Mouse (Mus musculus) liver, embryonic 11.5 days (tissue): ENCODE measurements around the gene Dkkl1. TPM values are rescaled to one million over a fixed set of nuclear protein-coding genes. Genes with fewer than 3 reads are reported as not detected.
A peak's percentile ranks its signal among the peaks of the same experiment; 100 is the strongest.

ENCODE experiments used
- ATAC-seq: fragments of 200-750 bp; cut with Nextera tagmentation; replicated peaks from 2 replicates; pipeline ENCODE4 v1.8.0; 2017; ENCODE audit warnings: moderate number of reproducible peaks, mild to moderate bottlenecking, moderate TSS enrichment, moderate library complexity; ENCODE audit not compliant: low FRiP score
- DNase-seq: peaks from one replicate; pipeline ENCODE4 v3.0.0-alpha.2; 2017; ENCODE audit warnings: low spot score
- H3K27ac ChIP-seq: fragments of 300-500 bp; sonication (generic); 2 replicates; pipeline ENCODE4 v1.5.1; 2014; ENCODE audit warnings: mild to moderate bottlenecking, low read depth, low read length, control low read depth
- H3K27me3 ChIP-seq: fragments of 300-500 bp; sonication (generic); replicated peaks from 2 replicates; pipeline ENCODE4 v1.6.1; 2014; ENCODE audit warnings: low read length, mixed read lengths; ENCODE audit not compliant: control insufficient read depth, insufficient read depth
- H3K36me3 ChIP-seq: fragments of 300-500 bp; sonication (generic); 2 replicates; pipeline ENCODE4 v1.6.1; 2014; ENCODE audit warnings: mild to moderate bottlenecking, low read length, moderate library complexity, mixed read lengths; ENCODE audit not compliant: control insufficient read depth, insufficient read depth
- H3K4me1 ChIP-seq: fragments of 300-500 bp; sonication (generic); replicated peaks from 2 replicates; pipeline ENCODE4 v1.6.1; 2014; ENCODE audit warnings: low read length, mixed read lengths; ENCODE audit not compliant: control insufficient read depth, insufficient read depth
- H3K4me2 ChIP-seq: fragments of 300-500 bp; sonication (generic); 2 replicates; pipeline ENCODE4 v1.6.1; 2014; ENCODE audit warnings: mild to moderate bottlenecking, control low read depth, moderate library complexity
- H3K4me3 ChIP-seq: fragments of 300-500 bp; sonication (generic); 2 replicates; pipeline ENCODE4 v1.5.1; 2014; ENCODE audit warnings: low read depth, low read length, control low read depth
- H3K9ac ChIP-seq: fragments of 300-500 bp; sonication (generic); 2 replicates; pipeline ENCODE4 v1.6.1; 2014; ENCODE audit warnings: low read depth, low read length, control low read depth
- H3K9me3 ChIP-seq: fragments of 300-500 bp; sonication (generic); 2 replicates; pipeline ENCODE4 v1.6.1; 2016; ENCODE audit warnings: low read length, inconsistent platforms, mixed read lengths; ENCODE audit not compliant: control insufficient read depth
- WGBS: fragments of 180-500 bp; shearing (Covaris S2); extraction: QIAGEN DNeasy Blood & Tissue Kit; methylation state at CpG from one replicate; pipeline ENCODE4 v1.1.7; 2014; 5-methylcytosine and 5-hydroxymethylcytosine counted together
- microRNA-seq: library from miRNA; unstranded; fragments of <30 nt; microRNA quantifications from one replicate; pipeline ENCODE4, GENCODE M21; 2017; ENCODE audit warnings: borderline number of aligned reads
- polyA plus RNA-seq: library from polyadenylated mRNA; unstranded; fragments of >200 nt; fragmentation: Nextera tagmentation; extraction: Ambion mirVana; gene quantifications from 2 replicates; pipeline ENCODE4 v1.2.1, GENCODE M21; 2014

The Dkkl1 gene
- polyA plus RNA-seq, 1 experiment from 2014 or later = 2.8 TPM

GRCm38 (mm10) chr7:45162996-45163615 lies 48.8 kb downstream of the Dkkl1 start:
- H3K27me3 ChIP-seq = peaks cover 58% of the 10 kb centered on the region
- ATAC-seq (no peak), DNase-seq (no peak)
- peaks cover 2% of the 10 kb centered on the region; the same call in 1 of the 2 replicates for H3K36me3 ChIP-seq
- peaks cover 9% of the 10 kb centered on the region for H3K4me1 ChIP-seq
- H3K9me3 ChIP-seq = no peaks in the 10 kb centered on the region
- no peak overlapping the region for H3K4me3 ChIP-seq
- no peak overlapping the region for H3K9ac ChIP-seq
- H3K27ac ChIP-seq = no peak overlapping the region
- H3K4me2 ChIP-seq = peak overlapping the region; percentile 83
- 66% methylated on average over 9 of the region's 9 CpGs for WGBS

- Histone ChIP-seq H3K36me3 (peaks cover 2% of the 10 kb centered on the region; the same call in 1 of the 2 replicates), H3K4me1 (peaks cover 9% of the 10 kb centered on the region), H3K4me2 (peak overlapping the region; percentile 81), H3K9ac (peak overlapping the region; percentile 28; the same call in 1 of the 2 replicates), H3K27ac (no peak overlapping the region), H3K4me3 (peak overlapping the region; percentile 45), H3K27me3 (peaks cover 52% of the 10 kb centered on the region), H3K9me3 (no peaks in the 10 kb centered on the region)
- 27% methylated on average over 6 of the region's 6 CpGs for WGBS
- ATAC-seq (no peak; the same call in 1 of the 2 replicates), DNase-seq (no peak)
These were observed 49.4 kb downstream of the Dkkl1 start for GRCm38 (mm10) chr7:45162551-45162950.

GRCm38 (mm10) chr7:45161612-45162473 lies 50.1 kb downstream of the Dkkl1 start:
- Histone ChIP-seq H3K9me3 (no peaks in the 10 kb centered on the region), H3K27me3 (peaks cover 45% of the 10 kb centered on the region), H3K36me3 (peaks cover 2% of the 10 kb centered on the region; the same call in 1 of the 2 replicates), H3K4me3 (peak overlapping the region; percentile 45), H3K9ac (peak overlapping the region; percentile 28; the same call in 1 of the 2 replicates), H3K4me2 (peak overlapping the region; percentile 81), H3K27ac (no peak overlapping the region), H3K4me1 (peaks cover 9% of the 10 kb centered on the region)
- 5% methylated on average over 35 of the region's 35 CpGs for WGBS
- ATAC-seq (peak; percentile 76), DNase-seq (peak; percentile 84)

GRCm38 (mm10) chr7:45160866-45161265 lies 51.1 kb downstream of the Dkkl1 start:
- peaks cover 9% of the 10 kb centered on the region for H3K4me1 ChIP-seq
- H3K4me2 ChIP-seq = no peak overlapping the region
- H3K9me3 ChIP-seq = no peaks in the 10 kb centered on the region
- H3K9ac ChIP-seq = no peak overlapping the region
- DNase-seq (no peak), ATAC-seq (no peak)
- H3K4me3 ChIP-seq = no peak overlapping the region
- peaks cover 36% of the 10 kb centered on the region for H3K27me3 ChIP-seq
- H3K27ac ChIP-seq = no peak overlapping the region
- WGBS = 82% methylated on average over 3 of the region's 3 CpGs
- H3K36me3 ChIP-seq = peaks cover 2% of the 10 kb centered on the region; the same call in 1 of the 2 replicates

- Histone ChIP-seq H3K4me1 (peaks cover 12% of the 10 kb centered on the region), H3K27me3 (peaks cover 30% of the 10 kb centered on the region), H3K9me3 (no peaks in the 10 kb centered on the region), H3K9ac (no peak overlapping the region), H3K4me3 (no peak overlapping the region), H3K4me2 (no peak overlapping the region), H3K27ac (no peak overlapping the region), H3K36me3 (peaks cover 2% of the 10 kb centered on the region; the same call in 1 of the 2 replicates)
- ATAC-seq (no peak), DNase-seq (no peak)
- WGBS = 89% methylated on average over 6 of the region's 6 CpGs
These were observed 51.6 kb downstream of the Dkkl1 start for GRCm38 (mm10) chr7:45160316-45160800.

- no peak overlapping the region for H3K4me3 ChIP-seq
- ATAC-seq = no peak
- no peak overlapping the region for H3K9ac ChIP-seq
- no peak for DNase-seq
- no peak overlapping the region for H3K27ac ChIP-seq
- H3K4me2 ChIP-seq = no peak overlapping the region
- H3K9me3 ChIP-seq = no peaks in the 10 kb centered on the region
- H3K36me3 ChIP-seq = peaks cover 2% of the 10 kb centered on the region; the same call in 1 of the 2 replicates
- peaks cover 17% of the 10 kb centered on the region for H3K27me3 ChIP-seq
- WGBS = 90% methylated on average over 6 of the region's 6 CpGs
- peaks cover 15% of the 10 kb centered on the region for H3K4me1 ChIP-seq
These were observed 53.0 kb downstream of the Dkkl1 start for GRCm38 (mm10) chr7:45158991-45159390.

Small RNA genes within 50 kb of the gene (microRNA-seq; reads per million reads assigned to microRNA genes)
- not detected for gene Mir7055

Other genes starting within 250 kb of the Dkkl1 start
- gene Cpt1c, start 237.3 kb downstream of the Dkkl1 start, polyA plus RNA-seq = 8.2 and 8.5 TPM in 2 replicates
- gene Prmt1, start 225.6 kb downstream of the Dkkl1 start, polyA plus RNA-seq = 175 and 186 TPM in 2 replicates
- gene Irf3, start 214.5 kb downstream of the Dkkl1 start, polyA plus RNA-seq = 76.2 and 88.4 TPM in 2 replicates
- gene Bcl2l12, start 213.4 kb downstream of the Dkkl1 start, polyA plus RNA-seq = 39.6 and 41.1 TPM in 2 replicates
- 37.5 and 40.1 TPM in 2 replicates for gene Scaf1, start 195.8 kb downstream of the Dkkl1 start, polyA plus RNA-seq
- gene Rras, start 194.2 kb downstream of the Dkkl1 start, polyA plus RNA-seq = 19.3 and 21.6 TPM in 2 replicates
- gene Prr12, start 159.3 kb downstream of the Dkkl1 start, polyA plus RNA-seq = 7.3 and 8.7 TPM in 2 replicates
- gene Nosip, start 149.7 kb downstream of the Dkkl1 start, polyA plus RNA-seq = 60.9 and 63.0 TPM in 2 replicates
- gene Prrg2, start 149.5 kb downstream of the Dkkl1 start, polyA plus RNA-seq = 12.0 and 12.4 TPM in 2 replicates
- 146 and 163 TPM in 2 replicates for gene Rcn3, start 119.9 kb downstream of the Dkkl1 start, polyA plus RNA-seq
- gene Fcgrt, start 108.3 kb downstream of the Dkkl1 start, polyA plus RNA-seq = 33.2 and 33.8 TPM in 2 replicates
- gene Rps11, start 87.7 kb downstream of the Dkkl1 start, polyA plus RNA-seq = 2,085 and 2,209 TPM in 2 replicates
- gene Rpl13a, start 83.4 kb downstream of the Dkkl1 start, polyA plus RNA-seq = 1,710 and 1,879 TPM in 2 replicates
- gene Gm45713, start 75.9 kb downstream of the Dkkl1 start, polyA plus RNA-seq = 0.41 and 1.1 TPM in 2 replicates
- gene Flt3l, start 75.7 kb downstream of the Dkkl1 start, polyA plus RNA-seq = 9.7 and 10.5 TPM in 2 replicates
- gene Pih1d1, start 57.8 kb downstream of the Dkkl1 start, polyA plus RNA-seq = 86.2 and 87.7 TPM in 2 replicates
- gene Aldh16a1, start 57.6 kb downstream of the Dkkl1 start, polyA plus RNA-seq = 56.0 and 60.6 TPM in 2 replicates
- 0.57 and 0.74 TPM in 2 replicates for gene Slc17a7, start 48.2 kb downstream of the Dkkl1 start, polyA plus RNA-seq
- not detected in 2 replicates for gene Gfy, start 32.6 kb downstream of the Dkkl1 start, polyA plus RNA-seq
- not detected in 2 replicates for gene Pth2, start 31.2 kb downstream of the Dkkl1 start, polyA plus RNA-seq
- gene Ccdc155, start 7.3 kb downstream of the Dkkl1 start, polyA plus RNA-seq = 0.17 and 0.53 TPM in 2 replicates
- 69.3 and 75.9 TPM in 2 replicates for gene Tead2, start 3.6 kb upstream of the Dkkl1 start, polyA plus RNA-seq
- gene Cd37, start 27.0 kb upstream of the Dkkl1 start, polyA plus RNA-seq = 14.4 and 19.5 TPM in 2 replicates
- 0.19 TPM in 1 of 2 replicates, not detected in the other for gene Slc6a16, start 28.9 kb upstream of the Dkkl1 start, polyA plus RNA-seq
- not detected in 2 replicates for gene Slc6a21, start 65.4 kb upstream of the Dkkl1 start, polyA plus RNA-seq
- gene Trpm4, start 121.6 kb upstream of the Dkkl1 start, polyA plus RNA-seq = 2.3 and 3.9 TPM in 2 replicates
- 0.12 and 0.30 TPM in 2 replicates for gene Hrc, start 123.1 kb upstream of the Dkkl1 start, polyA plus RNA-seq
- 2.0 and 2.1 TPM in 2 replicates for gene Ppfia3, start 154.9 kb upstream of the Dkkl1 start, polyA plus RNA-seq
- gene Lin7b, start 158.4 kb upstream of the Dkkl1 start, polyA plus RNA-seq = 0.35 TPM in 1 of 2 replicates, not detected in the other
- gene Snrnp70, start 183.6 kb upstream of the Dkkl1 start, polyA plus RNA-seq = 51.6 and 64.4 TPM in 2 replicates
- 0.18 TPM in 1 of 2 replicates, not detected in the other for gene Kcna7, start 193.5 kb upstream of the Dkkl1 start, polyA plus RNA-seq
- gene Ntf5, start 201.5 kb upstream of the Dkkl1 start, polyA plus RNA-seq = 2.0 and 2.5 TPM in 2 replicates
- 0.26 TPM in 1 of 2 replicates, not detected in the other for gene Lhb, start 208.7 kb upstream of the Dkkl1 start, polyA plus RNA-seq
- 21.4 and 23.7 TPM in 2 replicates for gene Gys1, start 222.7 kb upstream of the Dkkl1 start, polyA plus RNA-seq
- gene Ruvbl2, start 225.9 kb upstream of the Dkkl1 start, polyA plus RNA-seq = 240 and 250 TPM in 2 replicates
- 6,297 and 6,318 TPM in 2 replicates for gene Ftl1, start 247.7 kb upstream of the Dkkl1 start, polyA plus RNA-seq